Mouse (Mus musculus) right cerebral cortex, postnatal 36 days (tissue): Measurements from ENCODE around the gene Fbxw5.
"Not testable (repeated sequence)": the region's sequence is repeated elsewhere in the genome, so short reads cannot be mapped to it uniquely, and the experiment has no call there.

Source experiments
- DNase-seq, 2 experiments: peaks; one replicate each; pipeline ENCODE4 v3.0.0; 2022; ENCODE audit warnings: low spot score in 2 of 2, mixed read lengths in 1 of 2

Fbxw5 gene

GRCm38 (mm10) chr2:25509912-25510311, 9.4 kb downstream of the Fbxw5 start:
- no peak for DNase-seq

- DNase-seq = no peak
Measured at GRCm38 (mm10) chr2:25526510-25527302, 26.2 kb downstream of the Fbxw5 start.

DNA sequence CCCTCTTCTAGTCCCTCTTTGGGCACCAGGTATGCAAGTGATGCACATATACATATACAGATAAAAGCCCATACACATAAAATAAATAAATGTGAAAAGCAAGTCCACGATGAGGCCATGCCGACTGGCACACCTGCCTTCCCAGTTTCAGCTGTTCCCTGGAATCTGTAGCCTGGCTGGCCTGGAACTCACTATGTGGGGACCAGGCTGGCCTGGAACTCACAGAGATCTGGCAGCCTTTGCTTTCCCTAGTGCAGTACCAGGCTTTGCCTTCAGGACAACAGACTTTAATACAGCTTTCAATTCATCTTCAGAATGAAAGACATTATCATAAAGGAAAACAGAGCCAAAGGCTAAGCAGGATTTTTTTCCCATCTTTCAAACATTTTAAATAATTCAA, 33.2 kb downstream of the Fbxw5 start:
- DNase-seq = no peak

- DNase-seq = no peak
Measured at GRCm38 (mm10) chr2:25534178-25534865, 33.8 kb downstream of the Fbxw5 start.

GRCm38 (mm10) chr2:25534866-25535182, 34.3 kb downstream of the Fbxw5 start:
- no peak for DNase-seq

DNA sequence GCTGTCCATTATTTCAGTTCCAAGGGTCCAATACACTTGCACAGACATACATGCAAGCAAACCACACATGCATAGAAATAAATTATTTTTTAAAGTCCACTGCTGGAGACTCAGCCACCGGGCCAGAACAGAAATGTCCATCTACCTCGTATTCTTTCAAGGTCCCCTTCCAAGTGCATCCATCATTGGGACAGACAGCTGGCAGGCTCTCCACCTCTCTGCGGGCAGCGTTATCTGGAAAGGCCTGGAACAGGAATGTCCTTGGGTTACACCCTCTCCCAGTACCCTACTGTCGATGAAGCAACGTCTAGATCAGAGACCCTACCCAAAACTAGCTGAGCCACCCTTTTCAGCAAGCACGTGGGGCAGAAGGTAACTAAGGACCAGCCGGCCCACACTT, 36.0 kb downstream of the Fbxw5 start:
- DNase-seq = no peak

GRCm38 (mm10) chr2:25540541-25540948, 40.0 kb downstream of the Fbxw5 start:
- DNase-seq = no peak

GRCm38 (mm10) chr2:25541644-25542367, 41.3 kb downstream of the Fbxw5 start:
- DNase-seq = no peak

GRCm38 (mm10) chr2:25545996-25546810, 45.7 kb downstream of the Fbxw5 start:
- no peak for DNase-seq

GRCm38 (mm10) chr2:25546811-25547491, 46.4 kb downstream of the Fbxw5 start, which contains the start of gene Traf2:
TSS of gene Traf2 (minus strand) at chr2:25546940.
- peak; percentile 99 for DNase-seq

DNA sequence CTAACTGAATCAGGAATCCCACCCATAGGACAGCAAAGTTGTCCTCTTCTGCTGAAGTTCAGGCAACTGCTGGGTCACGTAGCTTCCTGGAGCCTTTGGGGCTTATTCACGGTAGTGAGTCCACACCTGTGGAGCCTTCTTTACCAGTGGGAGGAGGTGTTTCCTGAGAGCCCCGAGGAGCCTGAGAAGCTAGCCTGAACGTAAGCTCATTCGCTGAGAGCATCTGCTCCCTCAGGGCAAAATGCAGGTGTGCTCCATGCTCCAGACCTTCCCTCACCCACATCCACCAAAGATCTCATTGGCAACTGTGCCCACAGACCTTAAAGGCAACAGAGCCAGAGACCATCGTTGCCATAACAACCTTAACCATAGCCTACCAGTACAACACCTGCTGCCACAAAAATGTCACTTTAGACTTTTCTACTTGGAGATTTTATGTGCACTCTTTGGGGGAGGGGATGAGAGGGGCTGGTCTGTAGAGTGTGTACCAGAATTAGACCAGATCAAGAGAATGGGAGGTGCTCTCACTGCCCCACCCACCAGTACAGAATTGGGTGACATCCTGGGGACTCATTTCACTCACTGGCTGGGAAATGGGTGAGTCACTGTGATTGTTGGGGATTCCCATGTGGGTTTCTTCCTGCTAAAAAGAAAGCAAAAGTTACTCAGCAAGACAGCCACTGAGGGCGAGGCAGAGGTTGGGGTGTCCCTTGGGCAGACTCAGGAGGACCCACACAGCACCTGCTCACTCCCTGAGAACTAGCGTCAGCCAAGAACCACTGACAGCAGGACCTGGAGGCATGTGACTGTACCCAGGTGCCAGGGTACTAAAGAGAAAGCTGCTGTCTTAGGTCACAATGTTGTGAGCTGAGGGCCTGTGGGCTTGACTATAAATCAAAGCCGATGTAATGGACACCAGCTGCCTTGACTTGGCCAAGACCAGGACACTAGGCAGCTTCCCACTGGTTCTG, 48.8 kb downstream of the Fbxw5 start:
- no peak for DNase-seq

DNA sequence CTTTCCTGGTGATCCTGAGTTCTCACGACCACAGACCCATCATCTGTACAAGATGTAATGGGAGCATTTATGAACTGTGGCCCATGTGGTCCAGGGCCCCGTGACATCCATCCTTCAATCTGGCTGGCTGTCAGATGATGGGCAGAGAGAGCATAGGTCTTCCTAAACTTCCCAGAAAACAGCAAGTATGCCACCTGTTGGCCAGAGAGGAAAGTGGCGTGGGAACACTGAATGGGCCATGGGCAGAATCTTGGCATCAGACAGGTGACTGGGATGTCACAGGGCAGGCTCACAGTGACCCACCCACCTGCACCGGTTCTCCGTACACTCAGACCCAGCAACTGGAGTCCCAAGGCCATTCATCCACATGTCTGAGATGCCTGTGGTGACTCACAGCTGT, 50.6 kb downstream of the Fbxw5 start:
- no peak for DNase-seq

- DNase-seq = not testable (repeated sequence)
Measured at GRCm38 (mm10) chr2:25553171-25553786, 52.7 kb downstream of the Fbxw5 start.
